Mouse (Mus musculus) urinary bladder, postnatal 10 days (tissue): Measurements from ENCODE around the gene Eapp.
A peak's percentile ranks its signal among the peaks of the same experiment; 100 is the strongest.
"Not testable (repeated sequence)": the region's sequence is repeated elsewhere in the genome, so short reads cannot be mapped to it uniquely, and the experiment has no call there.

Source experiments
- DNase-seq: peaks from one replicate; pipeline ENCODE4 v3.0.0; 2022; ENCODE audit warnings: low spot score

Eapp gene

GRCm38 (mm10) chr12:54683182-54683581, 12.5 kb downstream of the Eapp start:
- DNase-seq: no peak

GRCm38 (mm10) chr12:54676709-54677108, 19.0 kb downstream of the Eapp start:
- DNase-seq: no peak

GRCm38 (mm10) chr12:54675396-54675795, 20.3 kb downstream of the Eapp start:
- no peak for DNase-seq

- DNase-seq: no peak
These were observed 24.4 kb downstream of the Eapp start for GRCm38 (mm10) chr12:54671262-54671661.

GRCm38 (mm10) chr12:54668141-54668540, 27.6 kb downstream of the Eapp start:
- no peak for DNase-seq

- no peak for DNase-seq
These were observed 30.2 kb downstream of the Eapp start for GRCm38 (mm10) chr12:54665526-54665925.

- DNase-seq: not testable (repeated sequence)
These were observed 34.2 kb downstream of the Eapp start for GRCm38 (mm10) chr12:54661470-54661869.

- DNase-seq: no peak
These were observed 35.8 kb downstream of the Eapp start for GRCm38 (mm10) chr12:54659901-54660300.

- no peak for DNase-seq
These were observed 37.1 kb downstream of the Eapp start for GRCm38 (mm10) chr12:54658425-54659092.

- no peak for DNase-seq
These were observed 37.7 kb downstream of the Eapp start for GRCm38 (mm10) chr12:54657951-54658350.

GRCm38 (mm10) chr12:54657226-54657625, 38.5 kb downstream of the Eapp start:
- no peak for DNase-seq

GRCm38 (mm10) chr12:54656396-54657171, 39.1 kb downstream of the Eapp start, which contains the start of gene Sptssa:
TSS of gene Sptssa (minus strand) at chr12:54656573.
- peak; percentile 86 for DNase-seq

GRCm38 (mm10) chr12:54656039-54656395, 39.7 kb downstream of the Eapp start:
- no peak for DNase-seq

- DNase-seq: no peak
These were observed 40.2 kb downstream of the Eapp start for GRCm38 (mm10) chr12:54655292-54656038.

GRCm38 (mm10) chr12:54654741-54655140, 41.0 kb downstream of the Eapp start:
- no peak for DNase-seq

GRCm38 (mm10) chr12:54654141-54654540, 41.6 kb downstream of the Eapp start:
- no peak for DNase-seq

- DNase-seq: no peak
These were observed 43.4 kb downstream of the Eapp start for GRCm38 (mm10) chr12:54652346-54652745.

GRCm38 (mm10) chr12:54651820-54652219, 43.9 kb downstream of the Eapp start:
- DNase-seq: no peak

GRCm38 (mm10) chr12:54651158-54651557, 44.5 kb downstream of the Eapp start:
- no peak for DNase-seq

- no peak for DNase-seq
These were observed 50.8 kb downstream of the Eapp start for GRCm38 (mm10) chr12:54644947-54645346.

GRCm38 (mm10) chr12:54643320-54643892, 52.3 kb downstream of the Eapp start:
- no peak for DNase-seq

- no peak for DNase-seq
These were observed 54.3 kb downstream of the Eapp start for GRCm38 (mm10) chr12:54641374-54641773.
